ENCODE assay signal across 18 mouse cellular contexts in the genomic region with DNA sequence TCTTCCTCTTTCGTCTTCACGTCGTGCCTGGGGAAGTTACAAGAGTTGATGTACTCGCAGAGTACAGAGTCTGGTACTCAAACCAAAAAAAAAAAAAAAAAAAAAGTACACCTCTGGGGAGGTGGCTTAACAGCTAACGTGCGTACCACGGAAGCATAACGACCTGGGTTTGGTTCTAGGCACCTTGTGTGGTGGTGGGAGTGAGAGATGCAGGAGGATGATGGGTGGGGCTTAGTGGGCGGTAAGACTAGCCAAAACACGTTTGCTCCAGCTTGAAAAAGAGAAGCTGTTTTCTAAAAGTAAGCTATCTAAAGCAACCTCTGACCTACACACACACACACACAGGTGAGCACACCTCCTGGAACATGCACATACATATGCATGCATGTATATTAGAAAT. TPM values are rescaled to one million over a fixed set of nuclear protein-coding genes. Genes with fewer than 3 reads are reported as not detected.
A peak's percentile ranks its signal among the peaks of the same experiment; 100 is the strongest.
DNase-seq lines count a peak whose midpoint lies in the region; ATAC-seq and TF ChIP-seq lines count a peak whose summit lies in the region.
"Had no signal": no experiment of that assay in that cellular context is flagged by ENCODE, and none has a peak within 500 bp of the region (broad histone marks: within the 10 kb centered on the region; RNA-seq: fewer than 3 reads in every experiment).

No protein-coding gene starts in this region.

- H3K4me2 ChIP-seq in forebrain, embryonic 11.5 days (ENCODE audit: low read depth, low read length, severe bottlenecking), result peak overlapping the region; percentile 26; the same call in 1 of the 2 replicates
- no peak overlapping the region for H3K4me2 ChIP-seq in forebrain, postnatal 0 days (ENCODE audit: low read depth)
- H3K4me2 ChIP-seq in hindbrain, embryonic 14.5 days (replicated peaks), result no peak overlapping the region
- peak overlapping the region; percentile 27 for H3K4me2 ChIP-seq in midbrain, embryonic 11.5 days
- no peak overlapping the region for H3K4me2 ChIP-seq in midbrain, postnatal 0 days (ENCODE audit: low read depth, low read length, poor library complexity, severe bottlenecking)
- H3K4me2 ChIP-seq in embryonic facial prominence, embryonic 13.5 days, result peak overlapping the region; percentile 32

- no peaks in the 10 kb centered on the region for H3K9me3 ChIP-seq in forebrain, embryonic 11.5 days (ENCODE audit: control insufficient read depth, low read length)
- H3K9me3 ChIP-seq in forebrain, postnatal 0 days (ENCODE audit: low read length), result no peaks in the 10 kb centered on the region
- no peaks in the 10 kb centered on the region for H3K9me3 ChIP-seq in hindbrain, embryonic 10.5 days
- no peaks in the 10 kb centered on the region for H3K9me3 ChIP-seq in hindbrain, embryonic 14.5 days (ENCODE audit: control insufficient read depth, low read length)
- no peaks in the 10 kb centered on the region for H3K9me3 ChIP-seq in midbrain, embryonic 11.5 days (ENCODE audit: control insufficient read depth, low read length)
- H3K9me3 ChIP-seq in midbrain, postnatal 0 days (ENCODE audit: low read length), result no peaks in the 10 kb centered on the region
- no peaks in the 10 kb centered on the region for H3K9me3 ChIP-seq in embryonic facial prominence, embryonic 13.5 days
- H3K9me3 ChIP-seq: limb, embryonic 15.5 days had no signal

- 22% methylated on average over 10 of the region's 10 CpGs for WGBS in forebrain, embryonic 11.5 days
- 27% methylated on average over 10 of the region's 10 CpGs for WGBS in forebrain, postnatal 0 days
- 25% methylated on average over 10 of the region's 10 CpGs for WGBS in hindbrain, embryonic 10.5 days
- WGBS in hindbrain, embryonic 14.5 days, result 27% methylated on average over 10 of the region's 10 CpGs
- WGBS in midbrain, embryonic 11.5 days, result 27% methylated on average over 10 of the region's 10 CpGs
- 27% methylated on average over 10 of the region's 10 CpGs for WGBS in midbrain, postnatal 0 days
- 20% methylated on average over 10 of the region's 10 CpGs for WGBS in embryonic facial prominence, embryonic 13.5 days

- no peak for DNase-seq in forebrain, embryonic 11.5 days (ENCODE audit: low spot score)
- no peak for DNase-seq in forebrain, postnatal 0 days
- no peak for DNase-seq in hindbrain, embryonic 10.5 days (ENCODE audit: low spot score)
- no peak for DNase-seq in hindbrain, embryonic 14.5 days (ENCODE audit: low spot score)
- DNase-seq in midbrain, embryonic 11.5 days (ENCODE audit: low spot score, missing footprints), result no peak
- DNase-seq in midbrain, postnatal 0 days (ENCODE audit: low spot score), result no peak
- no peak for DNase-seq in layer of hippocampus, postnatal 36 days
- DNase-seq: cerebellum, adult 9-10 months; gastrocnemius, adult 2 months; heart, adult 18-20 months; lung, postnatal 10 days; thymus, postnatal 4 days had no signal

- peaks cover 31% of the 10 kb centered on the region for H3K4me1 ChIP-seq in forebrain, embryonic 11.5 days (replicated peaks; ENCODE audit: control insufficient read depth, insufficient read depth, low read length)
- 0 out of 2 replicates have a peak, but pooled peaks cover 7% of the 10 kb centered on the region for H3K4me1 ChIP-seq in forebrain, postnatal 0 days (ENCODE audit: insufficient read depth)
- H3K4me1 ChIP-seq in hindbrain, embryonic 10.5 days (replicated peaks), result peaks cover 74% of the 10 kb centered on the region
- H3K4me1 ChIP-seq in hindbrain, embryonic 14.5 days (replicated peaks; ENCODE audit: control insufficient read depth, insufficient read depth, low read length), result peaks cover 21% of the 10 kb centered on the region
- peaks cover 38% of the 10 kb centered on the region for H3K4me1 ChIP-seq in midbrain, embryonic 11.5 days (ENCODE audit: control insufficient read depth, insufficient read depth, low read length)
- H3K4me1 ChIP-seq in midbrain, postnatal 0 days (ENCODE audit: insufficient read depth, low read length), result peaks cover 7% of the 10 kb centered on the region; the same call in 1 of the 2 replicates
- H3K4me1 ChIP-seq in embryonic facial prominence, embryonic 13.5 days, result peaks cover 37% of the 10 kb centered on the region

- H3K27ac ChIP-seq in forebrain, embryonic 11.5 days (ENCODE audit: low read depth, low read length), result peak overlapping the region; percentile 78
- H3K27ac ChIP-seq in forebrain, postnatal 0 days (ENCODE audit: low read depth, low read length), result no peak overlapping the region
- peak overlapping the region; percentile 98 for H3K27ac ChIP-seq in hindbrain, embryonic 10.5 days
- no peak overlapping the region for H3K27ac ChIP-seq in hindbrain, embryonic 14.5 days
- H3K27ac ChIP-seq in midbrain, embryonic 11.5 days (ENCODE audit: low read depth, low read length), result peak overlapping the region; percentile 80
- no peak overlapping the region for H3K27ac ChIP-seq in midbrain, postnatal 0 days (ENCODE audit: low read depth, low read length)
- H3K27ac ChIP-seq in embryonic facial prominence, embryonic 13.5 days, result no peak overlapping the region
- H3K27ac ChIP-seq: gastrocnemius, adult 2 months; limb, embryonic 15.5 days had no signal

- H3K36me3 ChIP-seq in forebrain, embryonic 11.5 days (ENCODE audit: control insufficient read depth, insufficient read depth, low read length), result no peaks in the 10 kb centered on the region
- no peaks in the 10 kb centered on the region for H3K36me3 ChIP-seq in forebrain, postnatal 0 days (ENCODE audit: insufficient read depth)
- no peaks in the 10 kb centered on the region for H3K36me3 ChIP-seq in hindbrain, embryonic 10.5 days
- H3K36me3 ChIP-seq in hindbrain, embryonic 14.5 days (replicated peaks; ENCODE audit: control insufficient read depth, insufficient read depth), result no peaks in the 10 kb centered on the region
- no peaks in the 10 kb centered on the region for H3K36me3 ChIP-seq in midbrain, embryonic 11.5 days (ENCODE audit: control insufficient read depth, insufficient read depth, low read length)
- H3K36me3 ChIP-seq in midbrain, postnatal 0 days (ENCODE audit: insufficient read depth, low read length), result no peaks in the 10 kb centered on the region
- H3K36me3 ChIP-seq in embryonic facial prominence, embryonic 13.5 days, result no peaks in the 10 kb centered on the region
- H3K36me3 ChIP-seq: limb, embryonic 15.5 days had no signal

- no peak for ATAC-seq in forebrain, embryonic 11.5 days (replicated peaks; ENCODE audit: low FRiP score)
- ATAC-seq in forebrain, postnatal 0 days, result no peak
- ATAC-seq in hindbrain, embryonic 14.5 days (ENCODE audit: low FRiP score), result no peak
- no peak for ATAC-seq in midbrain, embryonic 11.5 days (ENCODE audit: low FRiP score)
- no peak for ATAC-seq in midbrain, postnatal 0 days (ENCODE audit: low FRiP score)
- ATAC-seq in embryonic facial prominence, embryonic 13.5 days (ENCODE audit: insufficient number of reproducible peaks, insufficient read depth, low FRiP score, low TSS enrichment, low read depth), result no peak
- ATAC-seq: intestine, embryonic 16.5 days had no signal

- H3K27me3 ChIP-seq in forebrain, embryonic 11.5 days (ENCODE audit: control insufficient read depth, insufficient read depth, low read length), result no peaks in the 10 kb centered on the region
- no peaks in the 10 kb centered on the region for H3K27me3 ChIP-seq in forebrain, postnatal 0 days (ENCODE audit: insufficient read depth, low read length)
- no peaks in the 10 kb centered on the region for H3K27me3 ChIP-seq in hindbrain, embryonic 10.5 days (ENCODE audit: insufficient read depth, poor library complexity, severe bottlenecking)
- no peaks in the 10 kb centered on the region for H3K27me3 ChIP-seq in hindbrain, embryonic 14.5 days (ENCODE audit: control insufficient read depth, insufficient read depth, low read length)
- no peaks in the 10 kb centered on the region for H3K27me3 ChIP-seq in midbrain, embryonic 11.5 days (ENCODE audit: control insufficient read depth, insufficient read depth, low read length)
- no peaks in the 10 kb centered on the region for H3K27me3 ChIP-seq in midbrain, postnatal 0 days (ENCODE audit: insufficient read depth, low read length)
- H3K27me3 ChIP-seq in embryonic facial prominence, embryonic 13.5 days, result no peaks in the 10 kb centered on the region
- H3K27me3 ChIP-seq: limb, embryonic 15.5 days had no signal

- H3K9ac ChIP-seq in forebrain, embryonic 11.5 days (ENCODE audit: low read length), result peak overlapping the region; percentile 43
- no peak overlapping the region for H3K9ac ChIP-seq in forebrain, postnatal 0 days
- no peak overlapping the region for H3K9ac ChIP-seq in hindbrain, embryonic 14.5 days
- H3K9ac ChIP-seq in midbrain, embryonic 11.5 days (ENCODE audit: low read length), result peak overlapping the region; percentile 31; the same call in 1 of the 2 replicates
- H3K9ac ChIP-seq in midbrain, postnatal 0 days (replicated peaks; ENCODE audit: low read length, poor library complexity, severe bottlenecking), result no peak overlapping the region
- no peak overlapping the region for H3K9ac ChIP-seq in embryonic facial prominence, embryonic 13.5 days
- H3K9ac ChIP-seq: limb, embryonic 15.5 days had no signal

- TF ChIP-seq CTCF in forebrain, postnatal 0 days (IDR thresholded peaks at IDR 0.05; ENCODE audit: low read depth), result no peak
- TF ChIP-seq CTCF in midbrain, postnatal 0 days (IDR thresholded peaks at IDR 0.05), result no peak

- no peak overlapping the region for H3K4me3 ChIP-seq in forebrain, embryonic 11.5 days (ENCODE audit: low read depth, low read length)
- no peak overlapping the region for H3K4me3 ChIP-seq in forebrain, postnatal 0 days (ENCODE audit: low read depth, low read length)
- 0 out of 2 replicates have a peak overlapping the region, but pooled peaks have one; percentile 27 for H3K4me3 ChIP-seq in hindbrain, embryonic 10.5 days
- H3K4me3 ChIP-seq in hindbrain, embryonic 14.5 days (replicated peaks; ENCODE audit: low read length), result no peak overlapping the region
- H3K4me3 ChIP-seq in midbrain, embryonic 11.5 days (ENCODE audit: low read depth, low read length), result peak overlapping the region; percentile 11; the same call in 1 of the 2 replicates
- H3K4me3 ChIP-seq in midbrain, postnatal 0 days (ENCODE audit: low read depth, low read length), result no peak overlapping the region
- no peak overlapping the region for H3K4me3 ChIP-seq in embryonic facial prominence, embryonic 13.5 days
- H3K4me3 ChIP-seq: gastrocnemius, adult 2 months; limb, embryonic 15.5 days; myocyte had no signal

RNA-seq across cellular contexts. Expression of gene Msi1, which starts 34.6 kb away (rescaled TPM):
- 202 and 219 TPM in 2 replicates for polyA plus RNA-seq in forebrain, embryonic 11.5 days (2014; fragmentation: Nextera tagmentation; extraction: Ambion mirVana)
- total RNA-seq in forebrain, postnatal 0 days (2014; rRNA removed), result 53.8 and 65.9 TPM in 2 replicates
- polyA plus RNA-seq in forebrain, postnatal 0 days (2015; fragmentation: Nextera tagmentation; extraction: Ambion mirVana), result 48.2 and 49.9 TPM in 2 replicates
- polyA plus RNA-seq in hindbrain, embryonic 10.5 days (2016; fragmentation: Nextera tagmentation; extraction: Ambion mirVana), result 167 and 222 TPM in 2 replicates
- 59.6 and 60.2 TPM in 2 replicates for polyA plus RNA-seq in hindbrain, embryonic 14.5 days (2014; fragmentation: Nextera tagmentation; extraction: Ambion mirVana)
- polyA plus RNA-seq in midbrain, embryonic 11.5 days (2014; fragmentation: Nextera tagmentation; extraction: Ambion mirVana), result 199 and 227 TPM in 2 replicates
- total RNA-seq in midbrain, postnatal 0 days (2014; rRNA removed), result 72.5 and 82.9 TPM in 2 replicates
- 41.1 and 52.1 TPM in 2 replicates for polyA plus RNA-seq in midbrain, postnatal 0 days (2015; fragmentation: Nextera tagmentation; extraction: Ambion mirVana)
- 22.3 and 23.9 TPM in 2 replicates for polyA plus RNA-seq in embryonic facial prominence, embryonic 13.5 days (2015; fragmentation: Nextera tagmentation; extraction: Ambion mirVana)
- 10 to 100 TPM; 52.1 to 53.0 TPM for total RNA-seq in layer of hippocampus, postnatal 36 days (2021)
- total RNA-seq: hematopoietic stem cell, adult 5-6 weeks; megakaryocyte, adult 5-6 weeks had no signal

RNA-seq across cellular contexts. Expression of gene Cox6a1, which starts 46.1 kb away (rescaled TPM):
- 674 and 731 TPM in 2 replicates for polyA plus RNA-seq in forebrain, embryonic 11.5 days (2014; fragmentation: Nextera tagmentation; extraction: Ambion mirVana)
- total RNA-seq in forebrain, postnatal 0 days (2014; rRNA removed), result 628 and 701 TPM in 2 replicates
- 1,510 and 1,858 TPM in 2 replicates for polyA plus RNA-seq in forebrain, postnatal 0 days (2015; fragmentation: Nextera tagmentation; extraction: Ambion mirVana)
- 875 and 1,016 TPM in 2 replicates for polyA plus RNA-seq in hindbrain, embryonic 10.5 days (2016; fragmentation: Nextera tagmentation; extraction: Ambion mirVana)
- 1,199 and 1,253 TPM in 2 replicates for polyA plus RNA-seq in hindbrain, embryonic 14.5 days (2014; fragmentation: Nextera tagmentation; extraction: Ambion mirVana)
- 745 and 840 TPM in 2 replicates for polyA plus RNA-seq in midbrain, embryonic 11.5 days (2014; fragmentation: Nextera tagmentation; extraction: Ambion mirVana)
- total RNA-seq in midbrain, postnatal 0 days (2014; rRNA removed), result 1,189 and 1,342 TPM in 2 replicates
- polyA plus RNA-seq in midbrain, postnatal 0 days (2015; fragmentation: Nextera tagmentation; extraction: Ambion mirVana), result 1,504 and 1,624 TPM in 2 replicates
- 786 and 801 TPM in 2 replicates for polyA plus RNA-seq in embryonic facial prominence, embryonic 13.5 days (2015; fragmentation: Nextera tagmentation; extraction: Ambion mirVana)
- 100 to 1,000 TPM; 708 to 783 TPM for total RNA-seq in layer of hippocampus, postnatal 36 days (2021)

RNA-seq across cellular contexts. Expression of gene Triap1, which starts 53.8 kb away (rescaled TPM):
- 56.4 and 59.4 TPM in 2 replicates for polyA plus RNA-seq in forebrain, embryonic 11.5 days (2014; fragmentation: Nextera tagmentation; extraction: Ambion mirVana)
- total RNA-seq in forebrain, postnatal 0 days (2014; rRNA removed), result 17.3 and 22.8 TPM in 2 replicates
- polyA plus RNA-seq in forebrain, postnatal 0 days (2015; fragmentation: Nextera tagmentation; extraction: Ambion mirVana), result 60.5 and 68.0 TPM in 2 replicates
- 56.3 and 57.2 TPM in 2 replicates for polyA plus RNA-seq in hindbrain, embryonic 10.5 days (2016; fragmentation: Nextera tagmentation; extraction: Ambion mirVana)
- 47.6 and 50.1 TPM in 2 replicates for polyA plus RNA-seq in hindbrain, embryonic 14.5 days (2014; fragmentation: Nextera tagmentation; extraction: Ambion mirVana)
- polyA plus RNA-seq in midbrain, embryonic 11.5 days (2014; fragmentation: Nextera tagmentation; extraction: Ambion mirVana), result 57.7 and 64.7 TPM in 2 replicates
- total RNA-seq in midbrain, postnatal 0 days (2014; rRNA removed), result 10.7 and 16.9 TPM in 2 replicates
- 53.8 and 54.5 TPM in 2 replicates for polyA plus RNA-seq in midbrain, postnatal 0 days (2015; fragmentation: Nextera tagmentation; extraction: Ambion mirVana)
- 58.0 and 64.4 TPM in 2 replicates for polyA plus RNA-seq in embryonic facial prominence, embryonic 13.5 days (2015; fragmentation: Nextera tagmentation; extraction: Ambion mirVana)
- 10 to 100 TPM; 24.8 to 29.2 TPM for total RNA-seq in layer of hippocampus, postnatal 36 days (2021)

RNA-seq across cellular contexts. Expression of gene Gatc, which starts 53.9 kb away (rescaled TPM):
- 51.5 and 51.6 TPM in 2 replicates for polyA plus RNA-seq in forebrain, embryonic 11.5 days (2014; fragmentation: Nextera tagmentation; extraction: Ambion mirVana)
- 21.8 and 25.5 TPM in 2 replicates for total RNA-seq in forebrain, postnatal 0 days (2014; rRNA removed)
- polyA plus RNA-seq in forebrain, postnatal 0 days (2015; fragmentation: Nextera tagmentation; extraction: Ambion mirVana), result 34.8 and 40.2 TPM in 2 replicates
- polyA plus RNA-seq in hindbrain, embryonic 10.5 days (2016; fragmentation: Nextera tagmentation; extraction: Ambion mirVana), result 35.6 and 41.2 TPM in 2 replicates
- polyA plus RNA-seq in hindbrain, embryonic 14.5 days (2014; fragmentation: Nextera tagmentation; extraction: Ambion mirVana), result 41.8 and 42.2 TPM in 2 replicates
- polyA plus RNA-seq in midbrain, embryonic 11.5 days (2014; fragmentation: Nextera tagmentation; extraction: Ambion mirVana), result 43.5 and 46.8 TPM in 2 replicates
- total RNA-seq in midbrain, postnatal 0 days (2014; rRNA removed), result 17.6 and 27.8 TPM in 2 replicates
- polyA plus RNA-seq in midbrain, postnatal 0 days (2015; fragmentation: Nextera tagmentation; extraction: Ambion mirVana), result 39.2 and 42.4 TPM in 2 replicates
- polyA plus RNA-seq in embryonic facial prominence, embryonic 13.5 days (2015; fragmentation: Nextera tagmentation; extraction: Ambion mirVana), result 31.1 and 32.1 TPM in 2 replicates
- 10 to 100 TPM; 20.9 to 22.0 TPM for total RNA-seq in layer of hippocampus, postnatal 36 days (2021)

Comparison
In these comparisons a context has a peak if more than half of its experiments do, and no peak if none do; other contexts are left out.
1. H3K27ac ChIP-seq: peak in forebrain, embryonic 11.5 days (single experiment), hindbrain, embryonic 10.5 days (single experiment) and midbrain, embryonic 11.5 days (single experiment); none in forebrain, postnatal 0 days (single experiment), hindbrain, embryonic 14.5 days (single experiment), midbrain, postnatal 0 days (single experiment) and embryonic facial prominence, embryonic 13.5 days (single experiment).
2. H3K4me2 ChIP-seq: peak in forebrain, embryonic 11.5 days (single experiment), midbrain, embryonic 11.5 days (single experiment) and embryonic facial prominence, embryonic 13.5 days (single experiment); none in forebrain, postnatal 0 days (single experiment), hindbrain, embryonic 14.5 days (single experiment) and midbrain, postnatal 0 days (single experiment).
3. H3K4me3 ChIP-seq: peak in hindbrain, embryonic 10.5 days (single experiment) and midbrain, embryonic 11.5 days (single experiment); none in forebrain, embryonic 11.5 days (single experiment), forebrain, postnatal 0 days (single experiment), hindbrain, embryonic 14.5 days (single experiment), midbrain, postnatal 0 days (single experiment) and embryonic facial prominence, embryonic 13.5 days (single experiment).
4. H3K9ac ChIP-seq: peak in forebrain, embryonic 11.5 days (single experiment) and midbrain, embryonic 11.5 days (single experiment); none in forebrain, postnatal 0 days (single experiment), hindbrain, embryonic 14.5 days (single experiment), midbrain, postnatal 0 days (single experiment) and embryonic facial prominence, embryonic 13.5 days (single experiment).